Comparison of ENCODE assay signal across 8 mouse cellular contexts in genomic region chr9:56949767-56950166, GRCm38 (mm10). TPM values are rescaled to one million over a fixed set of nuclear protein-coding genes. Genes with fewer than 3 reads are reported as not detected.
DNase-seq lines count a peak whose midpoint lies in the region; ATAC-seq and TF ChIP-seq lines count a peak whose summit lies in the region.

No protein-coding gene starts in this region.

- H3K36me3 ChIP-seq in heart, embryonic 11.5 days (ENCODE audit: control insufficient read depth, insufficient read depth, low read length), result no peaks in the 10 kb centered on the region
- peaks cover 0 to 11% of the 10 kb centered on the region in 2 experiments; a peak in 2 of 4 replicates for H3K36me3 ChIP-seq in MEL (ENCODE audit: control insufficient read depth in 1 of 2, insufficient read depth in 2 of 2, low read length in 2 of 2)
- no peaks in the 10 kb centered on the region for H3K36me3 ChIP-seq in heart, embryonic 14.5 days (ENCODE audit: control insufficient read depth, insufficient read depth, low read length)
- no peaks in the 10 kb centered on the region for H3K36me3 ChIP-seq in liver, embryonic 13.5 days
- H3K36me3 ChIP-seq in stomach, postnatal 0 days (ENCODE audit: control insufficient read depth, insufficient read depth, low read length), result no peaks in the 10 kb centered on the region

- peak overlapping the region; percentile 29 for H3K4me3 ChIP-seq in heart, embryonic 11.5 days (ENCODE audit: low read depth, low read length)
- H3K4me3 ChIP-seq in MEL (ENCODE audit: control insufficient read depth in 1 of 2, insufficient read depth in 1 of 2, low read depth in 2 of 2, low read length in 2 of 2), result peak overlapping the region; percentile 78 to 99
- peak overlapping the region; percentile 30 to 33; a peak in 3 of 4 replicates for H3K4me3 ChIP-seq in heart, embryonic 14.5 days (ENCODE audit: control insufficient read depth in 1 of 2, insufficient read depth in 1 of 2, low read depth in 1 of 2, low read length in 2 of 2)
- H3K4me3 ChIP-seq in liver, embryonic 13.5 days (replicated peaks), result peak overlapping the region; percentile 72
- H3K4me3 ChIP-seq in stomach, postnatal 0 days (ENCODE audit: low read depth, low read length), result peak overlapping the region; percentile 23; the same call in 1 of the 2 replicates

- H3K4me2 ChIP-seq in heart, embryonic 11.5 days, result peak overlapping the region; percentile 58
- H3K4me2 ChIP-seq in heart, embryonic 14.5 days (ENCODE audit: low read length), result peak overlapping the region; percentile 78
- H3K4me2 ChIP-seq in liver, embryonic 13.5 days, result peak overlapping the region; percentile 87
- H3K4me2 ChIP-seq in stomach, postnatal 0 days (replicated peaks; ENCODE audit: low read depth), result peak overlapping the region; percentile 44

- 0 out of 2 replicates have a peak overlapping the region, but pooled peaks have one; percentile 15 for H3K27ac ChIP-seq in heart, embryonic 11.5 days (ENCODE audit: low read depth, low read length)
- no peak overlapping the region for H3K27ac ChIP-seq in MEL (ENCODE audit: control insufficient read depth, low read depth, low read length)
- H3K27ac ChIP-seq in heart, embryonic 14.5 days (replicated peaks in 1 of 2; ENCODE audit: control insufficient read depth in 1 of 2, insufficient read depth in 1 of 2, low read depth in 2 of 2, low read length in 2 of 2), result no peak overlapping the region
- H3K27ac ChIP-seq in liver, embryonic 13.5 days, result peak overlapping the region; percentile 29
- H3K27ac ChIP-seq in stomach, postnatal 0 days (replicated peaks), result no peak overlapping the region

- no peak for DNase-seq in heart, postnatal 36 days
- peak; percentile 66 for DNase-seq in MEL (ENCODE audit: low read depth, low spot score)
- no peak for DNase-seq in liver, embryonic 13.5 days
- peak; percentile 32 for DNase-seq in stomach, postnatal 0 days (ENCODE audit: low spot score)
- DNase-seq in spleen, postnatal 36 days (ENCODE audit: low spot score in 2 of 2), result no peak
- no peak for DNase-seq in layer of hippocampus, adult 18-20 months (ENCODE audit: low spot score in 2 of 2)

- no peaks in the 10 kb centered on the region; the same call in 1 of the 2 replicates for H3K79me2 ChIP-seq in MEL (ENCODE audit: control insufficient read depth, insufficient read depth, low read length, poor library complexity)

- peak overlapping the region; percentile 40 for H3K9ac ChIP-seq in heart, embryonic 11.5 days (ENCODE audit: low read depth, low read length)
- H3K9ac ChIP-seq in MEL (ENCODE audit: control insufficient read depth, low read depth, low read length, poor library complexity, severe bottlenecking), result peak overlapping the region; percentile 56
- peak overlapping the region; percentile 32 for H3K9ac ChIP-seq in heart, embryonic 14.5 days (ENCODE audit: low read length)
- H3K9ac ChIP-seq in liver, embryonic 13.5 days, result peak overlapping the region; percentile 67
- H3K9ac ChIP-seq in stomach, postnatal 0 days (ENCODE audit: low read length), result peak overlapping the region; percentile 47

- no peaks in the 10 kb centered on the region for H3K27me3 ChIP-seq in heart, embryonic 11.5 days (ENCODE audit: control insufficient read depth, insufficient read depth, low read length)
- no peaks in the 10 kb centered on the region for H3K27me3 ChIP-seq in MEL (ENCODE audit: control insufficient read depth in 1 of 2, insufficient read depth in 2 of 2, low read length in 2 of 2)
- no peaks in the 10 kb centered on the region for H3K27me3 ChIP-seq in heart, embryonic 14.5 days (ENCODE audit: control insufficient read depth, insufficient read depth, low read length)
- H3K27me3 ChIP-seq in liver, embryonic 13.5 days, result no peaks in the 10 kb centered on the region
- no peaks in the 10 kb centered on the region for H3K27me3 ChIP-seq in stomach, postnatal 0 days (ENCODE audit: control insufficient read depth, insufficient read depth, low read length)

- no peak for ATAC-seq in heart, embryonic 11.5 days (replicated peaks; ENCODE audit: insufficient number of reproducible peaks, low FRiP score, low TSS enrichment)
- ATAC-seq in heart, embryonic 14.5 days (ENCODE audit: insufficient number of reproducible peaks, insufficient read depth, low FRiP score, low read depth), result no peak
- no peak for ATAC-seq in liver, embryonic 13.5 days (ENCODE audit: low read depth)
- ATAC-seq in stomach, postnatal 0 days (ENCODE audit: low FRiP score, low TSS enrichment), result no peak

- no peak for TF ChIP-seq CTCF in MEL (IDR thresholded peaks at IDR 0.05 in 2 of 3, conservative IDR thresholded peaks at IDR 0.05 in 1 of 3; ENCODE audit: control insufficient read depth in 1 of 3, insufficient read depth in 1 of 3, low read depth in 2 of 3, low read length in 3 of 3, poor library complexity in 1 of 3, severe bottlenecking in 1 of 3)
- TF ChIP-seq CTCF in stomach, postnatal 0 days (IDR thresholded peaks at IDR 0.05; ENCODE audit: low read depth), result no peak

- no peak for TF ChIP-seq EP300 in MEL (IDR thresholded peaks at IDR 0.05; ENCODE audit: low read depth in 1 of 2, low read length in 2 of 2)
- no peak for TF ChIP-seq EP300 in stomach, postnatal 0 days (optimal IDR thresholded peaks at IDR 0.05)

- peaks cover 5% of the 10 kb centered on the region for H3K4me1 ChIP-seq in heart, embryonic 11.5 days (ENCODE audit: control insufficient read depth, insufficient read depth, low read length)
- peaks cover 2 to 11% of the 10 kb centered on the region in 2 experiments; a peak in 3 of 4 replicates for H3K4me1 ChIP-seq in MEL (ENCODE audit: control insufficient read depth in 1 of 2, insufficient read depth in 2 of 2, low read length in 2 of 2)
- peaks cover 5 to 11% of the 10 kb centered on the region in 2 experiments; a peak in 3 of 4 replicates for H3K4me1 ChIP-seq in heart, embryonic 14.5 days (ENCODE audit: control insufficient read depth in 2 of 2, insufficient read depth in 2 of 2, low read length in 2 of 2)
- peaks cover 17% of the 10 kb centered on the region for H3K4me1 ChIP-seq in liver, embryonic 13.5 days (replicated peaks)
- H3K4me1 ChIP-seq in stomach, postnatal 0 days (replicated peaks; ENCODE audit: control insufficient read depth, insufficient read depth), result no peaks in the 10 kb centered on the region

- WGBS in heart, embryonic 11.5 days (ENCODE audit: insufficient replicate concordance), result 23% methylated on average over 13 of the region's 13 CpGs
- WGBS in heart, embryonic 14.5 days, result 22% methylated on average over 13 of the region's 13 CpGs
- WGBS in liver, embryonic 13.5 days (ENCODE audit: insufficient replicate concordance), result 14% methylated on average over 13 of the region's 13 CpGs
- WGBS in stomach, postnatal 0 days, result 10% methylated on average over 13 of the region's 13 CpGs

- TF ChIP-seq RAD21 in MEL (IDR thresholded peaks at IDR 0.05; ENCODE audit: low read depth, low read length), result no peak

- intact Hi-C loops in heart, postnatal 36 days (cut with DNase I), result loop anchor here (1.0 to 5.0 kb wide), 6 partner anchors 11 to 181 kb away; partner anchors contain the start of genes Man2c1, Ptpn9 and Snx33

- no peaks in the 10 kb centered on the region for H3K9me3 ChIP-seq in heart, embryonic 11.5 days (replicated peaks; ENCODE audit: control insufficient read depth, low read length)
- no peaks in the 10 kb centered on the region for H3K9me3 ChIP-seq in MEL (replicated peaks; ENCODE audit: insufficient read depth, low read length)
- no peaks in the 10 kb centered on the region for H3K9me3 ChIP-seq in heart, embryonic 14.5 days (ENCODE audit: control insufficient read depth, low read length)
- H3K9me3 ChIP-seq in liver, embryonic 13.5 days (replicated peaks), result no peaks in the 10 kb centered on the region
- no peaks in the 10 kb centered on the region for H3K9me3 ChIP-seq in stomach, postnatal 0 days (ENCODE audit: control insufficient read depth, low read length)

- no peak for TF ChIP-seq POLR2A in MEL (IDR thresholded peaks at IDR 0.05; ENCODE audit: control insufficient read depth in 1 of 2, insufficient read depth in 1 of 2, low read depth in 1 of 2, low read length in 2 of 2, poor library complexity in 1 of 2)

RNA-seq across cellular contexts. Expression of gene Snupn, which starts 0.9 kb away (rescaled TPM):
- polyA plus RNA-seq in heart, embryonic 11.5 days (2014; fragmentation: Nextera tagmentation; extraction: Ambion mirVana), result 19.0 and 21.6 TPM in 2 replicates
- 1 to 10 TPM; 9.5 to 9.9 TPM for total RNA-seq in heart, postnatal 36 days (2021)
- 13.0 and 14.6 TPM in 2 replicates for total RNA-seq in MEL (2012; rRNA removed)
- polyA plus RNA-seq in MEL (2012; ENCODE audit: insufficient read depth in 1 of 2, insufficient read length in 2 of 2, low read depth in 1 of 2, low replicate concordance in 2 of 2, missing spikeins in 1 of 2), result 10 to 100 TPM in 1 of 2 experiments, not detected in 1; 14.7 TPM
- 16.4 and 18.8 TPM in 2 replicates for polyA plus RNA-seq in heart, embryonic 14.5 days (2014; fragmentation: Nextera tagmentation; extraction: Ambion mirVana)
- polyA plus RNA-seq in liver, embryonic 13.5 days (2015; fragmentation: Nextera tagmentation; extraction: Ambion mirVana), result 10.9 and 11.8 TPM in 2 replicates
- 13.8 and 14.0 TPM in 2 replicates for polyA plus RNA-seq in stomach, postnatal 0 days (2015; fragmentation: Nextera tagmentation; extraction: Ambion mirVana)
- total RNA-seq in layer of hippocampus, adult 18-20 months (2021), result 10 to 100 TPM; 16.7 to 19.3 TPM

RNA-seq across cellular contexts. Expression of gene Imp3, which starts 12.5 kb away (rescaled TPM):
- 65.6 and 66.0 TPM in 2 replicates for polyA plus RNA-seq in heart, embryonic 11.5 days (2014; fragmentation: Nextera tagmentation; extraction: Ambion mirVana)
- total RNA-seq in heart, postnatal 36 days (2021), result 10 to 100 TPM; 55.1 to 60.7 TPM
- total RNA-seq in MEL (2012; rRNA removed), result 160 and 183 TPM in 2 replicates
- polyA plus RNA-seq in MEL (2012; ENCODE audit: insufficient read depth in 1 of 2, insufficient read length in 2 of 2, low read depth in 1 of 2, low replicate concordance in 2 of 2, missing spikeins in 1 of 2), result 100 to 1,000 TPM in 1 of 2 experiments, not detected in 1; 154 TPM
- polyA plus RNA-seq in heart, embryonic 14.5 days (2014; fragmentation: Nextera tagmentation; extraction: Ambion mirVana), result 60.0 and 70.5 TPM in 2 replicates
- 66.1 and 69.1 TPM in 2 replicates for polyA plus RNA-seq in liver, embryonic 13.5 days (2015; fragmentation: Nextera tagmentation; extraction: Ambion mirVana)
- 75.3 and 83.8 TPM in 2 replicates for polyA plus RNA-seq in stomach, postnatal 0 days (2015; fragmentation: Nextera tagmentation; extraction: Ambion mirVana)
- 10 to 100 TPM; 56.1 to 57.1 TPM for total RNA-seq in layer of hippocampus, adult 18-20 months (2021)

RNA-seq across cellular contexts. Expression of gene Snx33, which starts 21.6 kb away (rescaled TPM):
- polyA plus RNA-seq in heart, embryonic 11.5 days (2014; fragmentation: Nextera tagmentation; extraction: Ambion mirVana), result 4.5 and 5.2 TPM in 2 replicates
- 10 to 100 TPM; 10.0 to 11.1 TPM for total RNA-seq in heart, postnatal 36 days (2021)
- total RNA-seq in MEL (2012; rRNA removed), result 2.2 and 2.3 TPM in 2 replicates
- 1 to 10 TPM in 1 of 2 experiments, not detected in 1; 3.5 TPM for polyA plus RNA-seq in MEL (2012; ENCODE audit: insufficient read depth in 1 of 2, insufficient read length in 2 of 2, low read depth in 1 of 2, low replicate concordance in 2 of 2, missing spikeins in 1 of 2)
- polyA plus RNA-seq in heart, embryonic 14.5 days (2014; fragmentation: Nextera tagmentation; extraction: Ambion mirVana), result 5.5 and 5.9 TPM in 2 replicates
- polyA plus RNA-seq in liver, embryonic 13.5 days (2015; fragmentation: Nextera tagmentation; extraction: Ambion mirVana), result 1.2 and 1.4 TPM in 2 replicates
- polyA plus RNA-seq in stomach, postnatal 0 days (2015; fragmentation: Nextera tagmentation; extraction: Ambion mirVana), result 5.5 and 6.4 TPM in 2 replicates
- 1 to 10 TPM; 8.5 to 9.3 TPM for total RNA-seq in layer of hippocampus, adult 18-20 months (2021)

RNA-seq across cellular contexts. Expression of gene Ptpn9, which starts 45.0 kb away (rescaled TPM):
- polyA plus RNA-seq in heart, embryonic 11.5 days (2014; fragmentation: Nextera tagmentation; extraction: Ambion mirVana), result 21.9 and 22.0 TPM in 2 replicates
- total RNA-seq in heart, postnatal 36 days (2021), result 1 to 10 TPM; 8.2 to 8.6 TPM
- 10.6 and 12.0 TPM in 2 replicates for total RNA-seq in MEL (2012; rRNA removed)
- polyA plus RNA-seq in MEL (2012; ENCODE audit: insufficient read depth in 1 of 2, insufficient read length in 2 of 2, low read depth in 1 of 2, low replicate concordance in 2 of 2, missing spikeins in 1 of 2), result 10 to 100 TPM in 1 of 2 experiments, not detected in 1; 24.3 TPM
- 22.6 and 24.9 TPM in 2 replicates for polyA plus RNA-seq in heart, embryonic 14.5 days (2014; fragmentation: Nextera tagmentation; extraction: Ambion mirVana)
- 3.3 and 3.4 TPM in 2 replicates for polyA plus RNA-seq in liver, embryonic 13.5 days (2015; fragmentation: Nextera tagmentation; extraction: Ambion mirVana)
- 11.4 and 13.9 TPM in 2 replicates for polyA plus RNA-seq in stomach, postnatal 0 days (2015; fragmentation: Nextera tagmentation; extraction: Ambion mirVana)
- total RNA-seq in layer of hippocampus, adult 18-20 months (2021), result 10 to 100 TPM; 29.6 to 31.6 TPM

Comparison
In these comparisons a context has a peak if more than half of its experiments do, and no peak if none do; other contexts are left out.
1. H3K27ac ChIP-seq: peak in heart, embryonic 11.5 days (single experiment) and liver, embryonic 13.5 days (single experiment); none in MEL (single experiment), heart, embryonic 14.5 days (0 of 2) and stomach, postnatal 0 days (single experiment).
2. H3K4me3 ChIP-seq: peak in every context shown above with its lines; median percentile 88 in MEL; 72 in liver, embryonic 13.5 days; 32 in heart, embryonic 14.5 days; 29 in heart, embryonic 11.5 days; 23 in stomach, postnatal 0 days.
3. DNase-seq: peak in MEL (single experiment) and stomach, postnatal 0 days (single experiment); none in heart, postnatal 36 days (0 of 2), liver, embryonic 13.5 days (single experiment), spleen, postnatal 36 days (0 of 2) and layer of hippocampus, adult 18-20 months (0 of 2).
4. Peak in every context shown above with its lines, with median percentiles within 50 percentile points of each other: H3K4me2 ChIP-seq and H3K9ac ChIP-seq.